Mouse (Mus musculus): Measurements from ENCODE around the gene Ffar1.

Gene Ffar1

GRCm38 (mm10) chr7:30861464-30861863, at the start of gene Ffar1:
Gene Ffar1, minus strand, starts transcription at chr7:30861564.
- no peak for TF ChIP-seq GATA4 (IDR thresholded peaks at IDR 0.05; ENCODE audit: insufficient replicate concordance, low read length)

DNA sequence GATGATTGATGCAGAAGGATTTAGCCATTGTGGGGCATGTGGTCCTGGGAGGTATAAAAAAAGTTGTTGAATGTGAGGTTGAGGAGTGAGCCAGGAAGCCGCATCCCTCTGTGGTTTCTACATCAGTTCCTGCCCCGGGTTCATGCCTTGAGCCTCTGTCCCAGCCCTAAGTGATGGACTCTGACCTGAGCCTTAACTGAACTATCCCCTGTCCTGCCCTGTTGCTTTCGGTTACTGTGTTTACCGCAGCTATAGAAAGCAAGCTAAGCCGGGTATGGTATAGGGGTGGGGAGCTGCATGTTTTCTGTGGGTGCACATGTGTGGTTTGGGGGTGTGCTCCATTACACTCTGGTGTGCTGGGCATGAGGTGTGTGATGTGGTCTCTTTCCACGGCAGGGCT, 48.4 kb upstream of the Ffar1 start:
- TF ChIP-seq GATA4 (IDR thresholded peaks at IDR 0.05; ENCODE audit: insufficient replicate concordance, low read length): no peak

DNA sequence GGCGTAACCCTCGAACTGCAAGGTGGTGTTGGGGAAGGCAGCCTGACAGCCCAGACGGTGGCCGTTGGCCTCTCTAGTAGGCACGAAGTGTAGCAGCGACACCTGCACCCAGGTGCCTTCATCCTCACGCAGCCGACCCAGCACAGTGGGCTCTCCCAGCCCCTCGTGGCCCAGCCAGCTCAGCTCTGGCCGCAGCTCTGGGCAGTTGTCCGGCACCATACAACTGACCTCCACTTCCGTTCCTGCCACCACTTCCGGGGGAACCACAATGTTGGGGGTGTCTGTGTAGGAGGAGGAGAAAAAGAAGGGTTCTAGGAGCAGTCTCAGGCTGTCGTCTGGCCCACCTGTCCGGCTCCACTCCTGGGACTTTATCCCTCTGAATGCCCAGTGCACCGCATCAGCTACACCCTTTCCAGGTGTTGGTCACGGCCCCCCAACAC, 47.6 kb upstream of the Ffar1 start:
- no peak for TF ChIP-seq GATA4 (IDR thresholded peaks at IDR 0.05; ENCODE audit: insufficient replicate concordance, low read length)

DNA sequence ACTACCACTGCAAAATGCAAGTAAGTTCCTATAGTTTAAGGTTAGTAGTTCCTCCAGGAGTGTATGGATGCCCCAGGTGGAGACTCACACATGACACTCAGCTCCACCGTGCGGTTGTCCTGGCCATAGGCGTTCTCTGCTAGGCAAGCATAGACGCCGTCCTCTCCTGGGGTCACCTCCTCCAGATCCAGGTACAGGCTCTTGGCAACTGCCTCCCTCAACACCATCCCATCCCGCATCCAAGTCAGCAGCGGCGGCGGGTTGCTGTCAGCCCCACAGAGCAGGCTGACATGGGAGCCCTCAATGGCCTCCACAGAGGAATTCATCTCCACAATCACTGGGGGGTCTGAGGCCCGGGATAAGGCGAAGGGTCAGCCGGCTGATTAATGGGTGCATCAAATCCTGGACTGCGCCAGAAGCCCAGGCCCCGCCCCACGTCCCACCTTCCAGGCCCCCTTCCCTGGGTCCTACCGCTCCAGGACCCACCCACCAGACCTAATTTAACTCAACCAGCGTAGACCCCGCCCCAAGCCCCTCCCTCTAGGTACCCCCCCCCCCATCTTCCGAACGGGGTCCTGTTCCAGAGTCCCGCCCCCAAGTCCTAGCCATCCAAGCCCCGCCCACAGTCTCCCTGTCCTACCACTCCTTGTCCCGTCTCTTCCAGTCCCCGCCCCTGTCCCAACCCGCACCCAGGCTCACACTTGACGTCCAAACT, 47.1 kb upstream of the Ffar1 start:
- TF ChIP-seq GATA4 (IDR thresholded peaks at IDR 0.05; ENCODE audit: insufficient replicate concordance, low read length): no peak

DNA sequence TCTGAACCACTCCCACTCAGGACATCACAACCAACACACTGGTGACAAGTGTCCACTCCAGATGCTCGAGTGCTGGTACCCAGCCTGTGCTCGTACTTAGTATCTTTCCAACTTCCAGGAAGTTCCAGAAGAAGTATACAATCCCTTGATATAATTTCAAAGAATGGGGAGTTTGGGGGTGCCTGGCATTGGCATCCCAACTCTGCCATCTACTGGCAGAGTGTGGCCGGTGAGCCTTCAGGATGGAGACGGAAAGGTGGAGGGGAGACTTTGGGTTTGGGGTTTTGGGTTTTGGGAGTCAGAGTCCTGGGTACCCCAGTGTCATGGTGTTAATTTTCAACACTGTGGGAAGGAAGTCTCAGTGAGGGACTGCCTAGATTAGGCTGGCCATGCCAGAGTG, 42.7 kb upstream of the Ffar1 start:
- no peak for TF ChIP-seq GATA4 (IDR thresholded peaks at IDR 0.05; ENCODE audit: insufficient replicate concordance, low read length)

DNA sequence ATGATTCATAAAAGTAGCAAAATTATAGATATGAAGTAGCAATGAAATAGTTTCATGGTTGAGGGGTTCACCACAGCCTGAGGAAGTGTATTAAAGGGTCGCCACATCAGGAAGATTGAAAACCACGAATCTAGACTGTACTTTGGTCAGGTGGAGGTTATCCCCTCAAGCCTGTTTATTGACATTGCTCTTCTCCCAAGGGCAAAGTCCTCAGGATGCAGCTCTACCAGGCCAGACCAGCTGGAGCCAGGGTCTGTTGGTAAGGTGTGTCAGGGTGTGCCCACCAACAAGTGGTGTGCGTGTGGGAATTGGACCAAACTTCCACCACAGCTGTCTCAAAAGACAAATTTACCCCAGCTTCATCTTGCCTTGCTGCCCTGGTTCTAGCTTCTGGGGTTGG, 33.9 kb upstream of the Ffar1 start:
- TF ChIP-seq GATA4 (IDR thresholded peaks at IDR 0.05; ENCODE audit: insufficient replicate concordance, low read length): no peak

DNA sequence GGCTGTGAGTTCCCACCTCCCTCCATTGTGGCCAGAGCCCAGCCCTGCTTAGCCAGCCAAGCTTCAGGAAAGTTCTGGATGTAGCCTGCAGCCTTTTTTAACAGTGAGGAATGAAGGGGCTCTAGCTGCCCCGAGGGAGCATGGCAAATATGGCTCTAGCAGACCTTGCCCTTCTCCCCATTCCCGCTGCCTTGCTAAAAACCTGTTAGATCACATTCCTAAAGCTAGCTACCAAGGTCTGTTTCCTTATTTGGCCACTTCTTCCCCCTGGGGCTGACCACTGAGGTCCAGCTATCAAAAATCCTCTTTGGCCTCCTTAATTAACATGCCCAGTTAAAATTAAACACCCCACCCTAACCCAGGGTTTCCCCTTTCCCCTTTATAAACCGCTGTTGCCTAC, 31.2 kb upstream of the Ffar1 start:
- no peak for TF ChIP-seq GATA4 (IDR thresholded peaks at IDR 0.05; ENCODE audit: insufficient replicate concordance, low read length)

GRCm38 (mm10) chr7:30891746-30892145, 30.4 kb upstream of the Ffar1 start:
- no peak for TF ChIP-seq GATA4 (IDR thresholded peaks at IDR 0.05; ENCODE audit: insufficient replicate concordance, low read length)

DNA sequence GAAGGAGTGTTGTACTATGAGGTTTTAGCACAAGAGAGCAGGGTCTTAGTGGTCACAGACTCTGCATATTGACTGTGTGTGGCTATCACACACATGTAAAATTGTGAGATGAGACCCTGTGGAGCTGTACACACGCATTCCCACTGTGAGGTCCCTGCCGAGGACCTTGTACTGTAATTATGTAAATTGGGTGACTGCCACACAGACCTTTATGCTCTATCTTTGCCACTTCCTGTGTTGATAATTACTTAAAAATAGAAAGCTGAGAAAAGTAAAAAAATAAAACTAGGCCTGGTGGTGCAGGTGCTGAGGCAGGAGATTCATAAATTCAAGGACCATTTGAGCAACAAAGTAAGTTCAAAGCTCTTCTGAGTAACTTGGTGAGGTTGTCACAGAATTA, 29.3 kb upstream of the Ffar1 start:
- TF ChIP-seq GATA4 (IDR thresholded peaks at IDR 0.05; ENCODE audit: insufficient replicate concordance, low read length): no peak

DNA sequence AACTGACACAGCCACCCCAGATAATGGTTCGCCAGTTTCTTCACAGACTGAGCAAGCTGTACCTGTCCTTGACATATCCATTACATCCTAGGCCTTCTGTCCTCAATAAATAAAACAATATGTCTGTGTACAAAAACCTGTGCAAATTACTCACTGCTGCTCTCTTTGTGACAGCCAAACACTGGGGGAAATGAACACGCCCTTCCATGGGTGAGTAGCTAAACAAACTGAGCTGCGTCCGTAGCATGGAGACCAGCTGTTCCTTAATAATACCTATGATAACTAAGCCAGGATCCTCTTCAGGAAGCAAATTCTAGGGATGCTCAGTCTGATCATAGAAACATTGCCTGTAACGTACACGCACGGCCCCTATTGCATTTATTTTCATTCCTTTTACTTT, 27.4 kb upstream of the Ffar1 start:
- no peak for TF ChIP-seq GATA4 (IDR thresholded peaks at IDR 0.05; ENCODE audit: insufficient replicate concordance, low read length)

GRCm38 (mm10) chr7:30887568-30888188, 26.3 kb upstream of the Ffar1 start:
- TF ChIP-seq GATA4 (IDR thresholded peaks at IDR 0.05; ENCODE audit: insufficient replicate concordance, low read length): no peak

DNA sequence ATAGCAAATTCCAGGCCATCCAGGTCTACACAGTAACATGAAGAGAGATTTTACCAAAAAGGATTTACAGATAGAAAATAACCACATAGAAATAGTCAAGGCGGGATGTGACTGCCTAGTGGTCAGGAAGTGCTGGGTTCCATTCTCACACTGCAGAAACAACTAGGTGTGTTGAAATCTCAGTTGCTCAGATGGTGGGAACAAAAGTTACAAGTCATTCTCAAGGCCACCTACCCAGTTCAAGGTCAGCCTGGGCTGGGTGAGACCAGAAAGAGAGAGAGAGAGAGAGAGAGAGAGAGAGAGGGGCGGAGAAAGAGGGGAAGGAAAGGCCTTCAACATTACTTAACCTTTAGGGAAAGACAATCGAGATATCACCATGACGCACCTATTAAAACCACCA, 25.5 kb upstream of the Ffar1 start:
- no peak for TF ChIP-seq GATA4 (IDR thresholded peaks at IDR 0.05; ENCODE audit: insufficient replicate concordance, low read length)

DNA sequence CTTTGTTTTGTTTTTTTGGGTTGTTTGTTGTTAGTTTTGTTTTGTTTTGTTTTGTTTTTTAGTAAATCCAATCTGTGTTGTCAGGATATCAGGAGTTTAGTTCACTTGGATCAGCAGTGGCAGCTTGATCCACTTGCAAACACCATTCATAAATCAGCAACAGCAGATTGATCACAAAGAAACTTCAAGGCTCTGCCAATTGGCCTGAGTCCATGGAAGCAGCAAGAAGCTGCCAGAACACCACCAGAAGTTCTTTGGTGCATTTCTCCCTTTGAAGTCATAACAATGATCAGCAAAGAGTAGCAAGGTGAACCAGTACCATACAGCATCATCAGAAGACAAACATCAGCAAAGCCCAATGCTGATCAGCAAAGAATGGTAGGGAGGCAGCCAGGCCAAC, 22.7 kb upstream of the Ffar1 start:
- TF ChIP-seq GATA4 (IDR thresholded peaks at IDR 0.05; ENCODE audit: insufficient replicate concordance, low read length): no peak

- no peak for TF ChIP-seq GATA4 (IDR thresholded peaks at IDR 0.05; ENCODE audit: insufficient replicate concordance, low read length)
Measured at GRCm38 (mm10) chr7:30881367-30881766, 20.0 kb upstream of the Ffar1 start.

GRCm38 (mm10) chr7:30880176-30880575, 18.8 kb upstream of the Ffar1 start, which contains the start of gene Cd22:
Gene Cd22, minus strand, starts transcription at chr7:30880342.
- no peak for TF ChIP-seq GATA4 (IDR thresholded peaks at IDR 0.05; ENCODE audit: insufficient replicate concordance, low read length)

DNA sequence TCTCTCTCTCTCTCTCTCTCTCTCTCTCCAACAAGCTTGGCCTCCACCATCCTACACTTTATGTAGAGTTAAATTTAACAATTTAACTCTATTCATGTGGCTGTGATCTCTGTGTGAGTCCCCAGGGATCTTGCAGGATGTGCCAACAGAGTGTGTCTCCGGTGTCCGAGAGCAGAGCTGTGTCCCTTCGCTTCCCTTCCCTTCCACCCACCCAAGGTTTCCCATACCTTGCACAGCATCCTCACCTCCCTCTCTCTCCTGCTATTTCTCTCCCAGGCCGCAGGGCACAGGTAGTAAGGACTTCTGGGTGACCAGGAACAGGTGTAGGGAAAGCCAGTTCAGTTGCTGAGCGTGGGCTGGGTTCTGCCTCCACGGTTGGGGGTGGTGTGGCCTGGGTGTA, 17.6 kb upstream of the Ffar1 start:
- TF ChIP-seq GATA4 (IDR thresholded peaks at IDR 0.05; ENCODE audit: insufficient replicate concordance, low read length): no peak

DNA sequence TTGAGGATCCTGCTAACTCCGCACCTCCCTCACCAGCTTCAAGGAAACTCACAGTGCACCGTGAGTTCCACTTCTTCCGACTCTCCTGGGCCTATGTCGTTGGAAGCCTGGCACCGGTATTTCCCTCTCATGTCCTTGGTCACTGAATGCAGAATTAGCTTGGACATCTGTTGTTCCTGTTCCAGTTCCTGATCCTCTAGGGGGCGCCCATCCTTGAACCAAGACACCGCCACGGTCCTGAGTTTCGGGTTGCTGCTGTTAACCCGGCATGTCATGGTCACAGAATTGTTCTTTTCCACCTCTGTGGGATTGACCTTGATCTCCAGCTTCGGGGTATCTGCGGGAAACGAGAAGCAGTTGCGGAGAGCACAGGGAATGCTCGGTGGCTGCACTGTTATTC, 11.7 kb upstream of the Ffar1 start:
- TF ChIP-seq GATA4 (IDR thresholded peaks at IDR 0.05; ENCODE audit: insufficient replicate concordance, low read length): no peak
